Mouse (Mus musculus): ENCODE measurements at regions not wholly inside any gene's neighbourhood (a gene's known extent, or its start where the extent isn't known, plus 50 kb on each side); places are given as distances from the start of the nearest gene placed in this dataset.

DNA sequence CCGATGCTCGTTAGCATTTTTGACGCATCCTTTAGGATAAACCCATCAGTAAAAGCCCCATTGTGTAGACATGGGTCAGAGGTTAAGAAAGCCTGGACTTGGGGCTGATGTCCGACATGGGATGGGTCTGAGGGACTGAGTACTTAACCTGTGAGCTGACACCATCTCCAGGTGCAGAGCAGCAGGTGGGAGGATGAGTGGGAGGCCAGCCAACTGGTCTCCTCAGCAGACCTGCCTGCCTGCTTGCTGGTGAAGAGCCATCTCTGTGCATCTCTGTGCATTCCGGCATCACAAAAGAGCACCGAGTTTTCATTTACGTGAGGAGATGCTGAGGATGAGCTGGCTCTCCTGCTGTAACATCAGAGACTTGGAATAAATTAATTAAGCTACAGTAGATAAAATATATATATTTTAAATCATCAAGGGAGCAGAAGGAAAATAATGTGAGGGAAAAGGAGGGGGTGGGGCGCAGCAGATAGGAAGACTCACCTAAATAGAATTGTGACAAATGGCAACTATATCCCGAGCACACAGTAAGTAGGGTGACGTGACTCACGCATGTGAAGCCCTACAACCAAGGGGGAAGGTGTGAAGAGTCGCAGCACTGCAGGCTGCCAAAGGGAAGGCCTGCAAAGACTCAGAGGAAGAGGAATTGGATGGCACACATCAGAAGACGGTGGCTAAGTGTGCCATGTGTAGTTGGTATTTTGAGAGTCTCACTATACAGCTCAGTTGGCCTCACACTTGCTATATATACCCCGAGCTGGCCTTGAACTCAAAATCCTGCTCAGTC, 118.5 kb upstream of the Ces5a start:
- TF ChIP-seq CTCF (conservative IDR thresholded peaks at IDR 0.05; ENCODE audit: insufficient read depth, insufficient read length, low read depth, low read length) (no peak), POLR2A (IDR thresholded peaks at IDR 0.05; ENCODE audit: low read depth, low read length) (no peak)
